Comparison of ENCODE assay signal across 24 mouse cellular contexts in the genomic region with DNA sequence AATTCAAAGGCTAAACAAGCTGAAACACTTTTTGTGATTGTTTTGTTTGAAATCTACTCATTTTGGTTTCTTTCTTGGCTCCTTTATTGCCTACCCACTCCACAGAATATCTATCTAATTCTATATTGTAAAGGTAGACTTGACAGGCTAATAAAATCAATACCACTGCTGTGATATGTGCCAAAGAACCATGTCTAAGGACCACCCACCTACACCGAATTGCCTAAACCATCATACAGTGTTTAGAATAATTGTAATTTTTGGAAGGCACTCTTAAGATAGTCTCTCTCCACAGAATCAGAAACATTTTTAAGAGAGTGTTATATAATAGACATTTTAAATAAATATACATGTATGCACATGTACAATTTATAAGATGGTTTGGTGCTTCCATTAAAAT.
"Had no signal": no experiment of that assay in that cellular context is flagged by ENCODE, and none has a peak within 500 bp of the region (broad histone marks: within the 10 kb centered on the region; RNA-seq: fewer than 3 reads in every experiment).

No protein-coding gene starts in this region.

- H3K4me1 ChIP-seq: heart, embryonic 10.5 days; heart, embryonic 12.5 days; hindbrain, embryonic 13.5 days; intestine, embryonic 15.5 days; limb, embryonic 10.5 days; limb, embryonic 12.5 days; liver, embryonic 13.5 days had no signal

- H3K27me3 ChIP-seq: heart, embryonic 12.5 days; hindbrain, embryonic 13.5 days; intestine, embryonic 15.5 days; limb, embryonic 12.5 days; liver, embryonic 13.5 days had no signal

- ATAC-seq: inflammation-experienced regulatory T-cells, adult 6 months; intestine, embryonic 15.5 days; intestine, postnatal 0 days had no signal

- H3K4me2 ChIP-seq: heart, embryonic 12.5 days; hindbrain, embryonic 13.5 days; intestine, embryonic 15.5 days; limb, embryonic 12.5 days; liver, embryonic 11.5 days; liver, embryonic 13.5 days had no signal

- H3K9me3 ChIP-seq: heart, embryonic 10.5 days; heart, embryonic 12.5 days; hindbrain, embryonic 13.5 days; intestine, embryonic 15.5 days; limb, embryonic 10.5 days; limb, embryonic 12.5 days; liver, embryonic 13.5 days had no signal

- H3K36me3 ChIP-seq: heart, embryonic 10.5 days; heart, embryonic 12.5 days; hindbrain, embryonic 13.5 days; intestine, embryonic 15.5 days; limb, embryonic 10.5 days; limb, embryonic 12.5 days; liver, embryonic 13.5 days had no signal

- H3K9ac ChIP-seq: heart, embryonic 12.5 days; hindbrain, embryonic 13.5 days; intestine, embryonic 15.5 days; limb, embryonic 12.5 days; liver, embryonic 13.5 days had no signal

- H3K4me3 ChIP-seq: gastrocnemius, adult 2 months; heart, embryonic 10.5 days; heart, embryonic 12.5 days; hindbrain, embryonic 13.5 days; intestine, embryonic 15.5 days; layer of hippocampus, adult 2 months; left cerebral cortex, adult 2 months; limb, embryonic 10.5 days; limb, embryonic 12.5 days; liver, embryonic 13.5 days had no signal

- H3K27ac ChIP-seq: gastrocnemius, adult 2 months; heart, embryonic 10.5 days; hindbrain, embryonic 13.5 days; intestine, embryonic 15.5 days; layer of hippocampus, adult 2 months; left cerebral cortex, adult 2 months; limb, embryonic 10.5 days; limb, embryonic 12.5 days; liver, embryonic 13.5 days had no signal

- DNase-seq: gastrocnemius, adult 2 months; gastrocnemius, postnatal 10 days; gastrocnemius, postnatal 25 days; heart, adult 18-20 months; heart, postnatal 10 days; heart, postnatal 4 days; kidney, adult 18-20 months; kidney, adult 8-10 months; kidney, postnatal 10 days; kidney, postnatal 25 days; kidney, postnatal 4 days; liver; liver, embryonic 13.5 days had no signal
